Mouse (Mus musculus) megakaryocyte, embryonic 14.5 days (primary cell): Measurements from ENCODE around the gene Tll2. TPM values are rescaled to one million over a fixed set of nuclear protein-coding genes. Genes with fewer than 3 reads are reported as not detected.
A peak's percentile ranks its signal among the peaks of the same experiment; 100 is the strongest.

ENCODE experiments used
- H3K27me3 ChIP-seq: replicated peaks from 2 replicates; pipeline ENCODE3; 2012; ENCODE audit warnings: inconsistent platforms
- H3K36me3 ChIP-seq: replicated peaks from 2 replicates; pipeline ENCODE3; 2012; ENCODE audit warnings: low read length, inconsistent platforms, mixed read lengths
- H3K4me1 ChIP-seq: 2 replicates; pipeline ENCODE4 v1.6.1; 2012; ENCODE audit warnings: inconsistent platforms
- H3K4me3 ChIP-seq: replicated peaks from 2 replicates; pipeline ENCODE3; 2012; ENCODE audit warnings: moderate library complexity, mild to moderate bottlenecking, inconsistent platforms
- H3K9me3 ChIP-seq: 2 replicates; pipeline ENCODE4 v1.6.1; 2012; ENCODE audit warnings: inconsistent platforms
- FLI1 ChIP-seq: IDR thresholded peaks from 2 replicates; pipeline ENCODE4 v1.6.1; 2012; ENCODE audit warnings: low read length, inconsistent platforms, mixed read lengths
- GATA1 ChIP-seq: IDR thresholded peaks from 3 replicates; pipeline ENCODE4 v1.6.1; 2012; ENCODE audit warnings: mixed read lengths, low read length, inconsistent platforms, borderline replicate concordance
- polyA plus RNA-seq: library from polyadenylated mRNA; stranded (reverse); fragments of >175 nt; gene quantifications from 2 replicates; pipeline ENCODE4 v1.2.3, GENCODE M21; 2012; ENCODE audit warnings: low replicate concordance; ENCODE audit not compliant: insufficient read depth

Gene Tll2
- polyA plus RNA-seq, 1 experiment = not detected

DNA sequence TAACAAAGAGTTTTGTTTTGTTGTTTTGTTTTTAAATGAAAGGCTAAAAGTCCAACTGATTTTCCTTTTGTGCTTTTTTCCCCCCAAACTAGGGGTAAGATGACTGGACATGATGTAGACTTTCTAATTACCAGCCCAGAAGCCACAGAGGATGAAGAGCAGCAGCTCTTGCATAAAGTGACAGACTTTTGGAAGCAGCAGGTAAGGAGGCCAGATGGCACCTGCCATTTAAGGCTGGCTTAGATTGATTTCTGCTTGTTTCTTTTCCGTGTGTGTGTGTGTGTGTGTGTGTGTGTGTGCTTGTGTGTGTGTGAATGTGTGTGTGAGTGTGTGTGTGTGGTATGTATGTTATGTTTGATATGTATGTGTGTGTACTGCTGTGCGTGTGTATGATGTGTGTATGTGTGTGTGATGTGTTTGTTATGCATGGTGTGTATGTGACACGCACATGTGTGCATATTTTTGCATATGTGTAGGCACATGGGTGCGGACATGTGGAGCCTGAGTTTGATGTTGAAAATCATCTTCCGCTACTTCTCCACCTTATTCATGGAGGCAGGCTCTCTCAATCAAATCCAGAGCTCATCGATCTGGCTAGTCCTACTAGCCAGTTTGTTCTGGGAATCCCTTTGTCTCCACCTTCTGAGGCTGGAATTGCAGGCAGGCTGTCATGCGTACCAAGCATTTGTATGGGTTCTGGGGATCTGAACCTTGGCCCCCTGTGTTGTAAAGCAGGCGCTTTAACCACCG lies 159.0 kb downstream of the Tll2 start:
- Histone ChIP-seq H3K9me3 (peaks cover 8% of the 10 kb centered on the region; the same call in 1 of the 2 replicates), H3K27me3 (peaks cover 37% of the 10 kb centered on the region), H3K36me3 (no peaks in the 10 kb centered on the region), H3K4me1 (peaks cover 8% of the 10 kb centered on the region; the same call in 1 of the 2 replicates), H3K4me3 (no peak overlapping the region)
- TF ChIP-seq GATA1 (no peak), FLI1 (no peak)

DNA sequence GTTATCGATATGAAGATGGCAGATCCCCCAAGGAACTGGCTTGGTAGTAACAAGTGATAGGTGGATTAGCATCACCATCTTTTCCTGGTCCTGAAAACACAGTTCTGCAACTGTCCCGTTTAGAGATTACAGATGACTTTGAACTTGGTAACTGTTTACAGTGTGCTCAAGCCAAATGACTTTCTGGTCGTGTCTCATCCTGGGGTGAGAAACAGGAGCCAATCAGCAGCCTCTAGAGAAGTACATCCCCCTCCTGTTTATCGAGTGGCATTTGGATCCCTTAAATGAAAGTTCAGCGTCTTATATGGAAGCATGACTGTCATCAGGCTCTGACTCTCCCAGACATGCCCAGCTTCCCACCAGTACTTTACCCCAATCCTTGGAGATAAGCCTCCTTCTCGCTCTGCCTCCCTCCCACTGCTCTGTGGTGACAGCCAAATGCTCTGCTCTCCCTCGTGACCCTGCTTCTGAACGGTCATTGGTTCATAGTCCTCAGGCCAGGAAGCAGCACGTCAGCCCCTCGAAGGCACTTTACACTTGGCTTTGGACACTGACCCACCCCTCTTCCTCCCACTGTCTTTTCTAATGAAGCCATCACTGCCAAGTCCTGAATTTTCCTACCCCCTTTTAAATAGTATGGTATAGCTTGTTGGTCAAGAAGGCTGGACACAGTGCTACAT lies 161.4 kb downstream of the Tll2 start:
- H3K4me3 ChIP-seq = peak overlapping the region; percentile 56
- TF ChIP-seq GATA1 (no peak), FLI1 (no peak)
- H3K36me3 ChIP-seq = no peaks in the 10 kb centered on the region
- peaks cover 5% of the 10 kb centered on the region; the same call in 1 of the 2 replicates for H3K4me1 ChIP-seq
- H3K9me3 ChIP-seq = no peaks in the 10 kb centered on the region
- peaks cover 27% of the 10 kb centered on the region for H3K27me3 ChIP-seq

DNA sequence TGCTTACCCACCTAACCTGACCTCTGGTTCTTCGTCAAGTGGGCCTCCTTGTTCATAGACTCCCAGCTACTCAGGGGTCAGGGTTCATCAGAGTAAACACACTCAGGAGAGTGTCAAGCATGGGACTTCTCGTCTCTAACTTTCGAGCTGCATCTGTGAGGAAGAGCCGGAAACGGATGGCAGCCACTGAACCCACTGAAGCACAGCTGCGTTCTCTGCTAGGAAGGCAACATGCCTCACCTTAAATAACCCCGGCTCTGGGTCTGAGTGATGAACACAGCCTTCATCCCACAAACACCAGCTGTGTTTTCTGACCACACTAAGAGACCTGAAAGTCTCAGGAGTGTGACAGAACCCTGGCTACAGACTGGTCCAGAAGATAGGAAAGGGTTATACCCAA lies 167.5 kb downstream of the Tll2 start:
- TF ChIP-seq GATA1 = no peak
- no peak for TF ChIP-seq FLI1
- no peak overlapping the region for H3K4me3 ChIP-seq
- no peaks in the 10 kb centered on the region for H3K9me3 ChIP-seq
- peaks cover 8% of the 10 kb centered on the region for H3K4me1 ChIP-seq
- H3K36me3 ChIP-seq = no peaks in the 10 kb centered on the region
- H3K27me3 ChIP-seq = peaks cover 16% of the 10 kb centered on the region

DNA sequence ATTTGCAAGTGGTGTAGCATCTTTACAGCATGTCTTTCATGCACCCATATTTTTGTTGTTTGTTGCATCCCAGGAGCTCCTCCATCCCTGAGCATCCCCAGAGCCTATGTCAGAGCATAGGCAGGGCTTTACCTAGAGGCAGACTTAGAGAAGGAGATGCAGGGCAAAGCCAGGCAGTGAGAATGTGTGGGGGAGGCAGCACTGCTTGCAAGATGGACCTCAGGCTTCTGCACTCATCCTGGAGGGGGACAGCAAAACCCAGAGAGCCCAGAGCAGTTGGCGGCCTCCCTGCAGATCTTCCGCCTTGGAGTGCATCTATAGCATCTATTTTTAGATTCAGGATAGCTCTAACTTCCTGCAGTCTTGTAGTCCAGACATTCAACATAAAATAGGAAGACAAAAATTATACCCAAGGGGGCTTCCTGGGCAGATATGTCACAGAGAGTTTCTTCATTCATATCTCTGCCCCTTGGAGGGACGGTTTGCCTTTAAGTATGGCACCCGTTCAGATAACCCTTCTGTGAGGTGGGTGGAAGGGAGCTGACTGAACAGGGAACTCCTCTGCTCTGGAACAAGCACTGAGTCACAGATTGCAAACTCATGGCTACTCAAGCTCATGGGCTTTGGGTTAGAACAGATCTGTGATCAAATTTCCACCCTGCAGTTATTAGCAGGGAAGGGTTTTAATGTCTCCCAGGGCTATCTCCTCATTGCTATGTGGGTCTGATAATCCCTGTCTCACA lies 170.7 kb downstream of the Tll2 start:
- H3K9me3 ChIP-seq = no peaks in the 10 kb centered on the region
- no peak overlapping the region for H3K4me3 ChIP-seq
- TF ChIP-seq FLI1 = no peak
- no peak for TF ChIP-seq GATA1
- peaks cover 19% of the 10 kb centered on the region for H3K4me1 ChIP-seq
- peaks cover 36% of the 10 kb centered on the region for H3K27me3 ChIP-seq
- no peaks in the 10 kb centered on the region for H3K36me3 ChIP-seq

Other genes starting within 250 kb of the Tll2 start
- 0.43 TPM in 1 of 2 replicates, not detected in the other for gene Blnk, start 212.3 kb downstream of the Tll2 start, polyA plus RNA-seq
- not detected in 2 replicates for gene Dntt, start 177.6 kb downstream of the Tll2 start, polyA plus RNA-seq
- gene Opalin, start 129.7 kb downstream of the Tll2 start, polyA plus RNA-seq = not detected in 2 replicates
- gene Tm9sf3, start 57.2 kb upstream of the Tll2 start, polyA plus RNA-seq = 4.7 and 11.6 TPM in 2 replicates
- gene Pik3ap1, start 178.3 kb upstream of the Tll2 start, polyA plus RNA-seq = 1.6 and 6.5 TPM in 2 replicates